Comparison of ENCODE assay signal across 11 mouse cellular contexts in the genomic region with DNA sequence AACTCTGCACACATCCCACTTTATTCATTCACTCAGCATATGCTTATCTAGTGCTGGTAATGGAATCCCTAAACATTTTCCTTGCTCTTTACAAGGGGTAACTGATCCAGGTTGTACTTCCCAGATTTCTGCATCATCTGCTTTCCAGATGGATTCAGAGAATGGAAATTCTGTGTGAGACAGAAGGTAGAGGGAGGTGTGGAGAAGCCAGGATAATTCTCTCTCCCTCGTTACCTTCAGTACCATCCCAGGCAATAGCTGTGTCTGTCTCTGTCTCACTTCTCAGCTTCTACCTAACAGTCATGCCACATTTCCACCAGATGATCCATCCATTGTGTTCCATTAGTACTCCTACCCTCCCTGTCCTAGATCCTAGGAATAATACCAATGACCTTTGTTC.
"Had no signal": no experiment of that assay in that cellular context is flagged by ENCODE, and none has a peak within 500 bp of the region (broad histone marks: within the 10 kb centered on the region; RNA-seq: fewer than 3 reads in every experiment).

No protein-coding gene starts in this region.

- DNase-seq: liver, postnatal 0 days; lung, adult 2 months; lung, postnatal 14 days; lung, postnatal 36 days; right cerebral cortex, postnatal 25 days; thymus, adult 18-20 months; thymus, postnatal 14 days; thymus, postnatal 36 days had no signal

- ATAC-seq: liver, postnatal 0 days; lung, postnatal 0 days; midbrain, embryonic 13.5 days; midbrain, embryonic 15.5 days had no signal
